Mouse (Mus musculus): ENCODE data around the gene Dnaja2.

DNA sequence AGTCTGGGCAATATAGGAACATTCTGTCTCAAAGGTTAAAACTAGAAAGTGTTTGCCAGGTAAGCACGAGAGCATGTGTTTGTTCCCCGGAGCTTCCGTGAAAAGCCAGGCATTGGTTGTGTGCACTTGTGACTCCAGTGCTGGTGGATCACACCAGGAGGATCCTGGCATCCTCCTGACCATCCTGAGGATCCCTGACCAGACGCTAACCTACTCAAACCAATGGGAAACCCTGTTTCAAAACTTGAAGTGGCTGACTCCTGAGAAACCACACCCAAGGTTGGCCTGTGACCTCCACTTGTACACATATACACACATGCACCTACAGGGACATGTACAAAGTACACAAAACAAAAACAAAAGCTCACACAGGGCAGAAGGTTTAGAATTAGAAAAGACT, 58.4 kb downstream of the Dnaja2 start:
- TF ChIP-seq CTCF (IDR thresholded peaks at IDR 0.05; ENCODE audit: low read depth, low read length) (no peak), GATA1 (IDR thresholded peaks at IDR 0.05; ENCODE audit: borderline replicate concordance, low read length) (no peak)

Data from G1E (cell line).